Mouse (Mus musculus) frontal cortex, postnatal 14 days (tissue): ENCODE results near the gene Picalm.
"Not testable (repeated sequence)": the region's sequence is repeated elsewhere in the genome, so short reads cannot be mapped to it uniquely, and the experiment has no call there.

Experiments used
- DNase-seq, 2 experiments: peaks; one replicate each; pipeline ENCODE4 v3.0.0; 2022; ENCODE audit warnings: low spot score in 2 of 2

Gene Picalm

GRCm38 (mm10) chr7:90131831-90132241 lies 1.8 kb downstream of the Picalm start:
- DNase-seq = no peak

- no peak for DNase-seq
Measured at GRCm38 (mm10) chr7:90132322-90132721, 2.3 kb downstream of the Picalm start.

GRCm38 (mm10) chr7:90136736-90137135 lies 6.7 kb downstream of the Picalm start:
- no peak for DNase-seq

- no peak for DNase-seq
Measured at GRCm38 (mm10) chr7:90138359-90138758, 8.3 kb downstream of the Picalm start.

- DNase-seq = no peak
Measured at GRCm38 (mm10) chr7:90140290-90140689, 10.3 kb downstream of the Picalm start.

- no peak for DNase-seq
Measured at GRCm38 (mm10) chr7:90144275-90144674, 14.3 kb downstream of the Picalm start.

- no peak for DNase-seq
Measured at GRCm38 (mm10) chr7:90144971-90145370, 15.0 kb downstream of the Picalm start.

- no peak for DNase-seq
Measured at GRCm38 (mm10) chr7:90145376-90145775, 15.4 kb downstream of the Picalm start.

GRCm38 (mm10) chr7:90145897-90146296 lies 15.9 kb downstream of the Picalm start:
- DNase-seq = no peak

- no peak for DNase-seq
Measured at GRCm38 (mm10) chr7:90146321-90146720, 16.3 kb downstream of the Picalm start.

GRCm38 (mm10) chr7:90148023-90148422 lies 18.0 kb downstream of the Picalm start:
- DNase-seq = no peak

- DNase-seq = no peak
Measured at GRCm38 (mm10) chr7:90148516-90148915, 18.5 kb downstream of the Picalm start.

- DNase-seq = no peak
Measured at GRCm38 (mm10) chr7:90150311-90150710, 20.3 kb downstream of the Picalm start.

GRCm38 (mm10) chr7:90158034-90158433 lies 28.0 kb downstream of the Picalm start:
- DNase-seq = no peak

- no peak for DNase-seq
Measured at GRCm38 (mm10) chr7:90160598-90160997, 30.6 kb downstream of the Picalm start.

- DNase-seq = no peak
Measured at GRCm38 (mm10) chr7:90164276-90164675, 34.3 kb downstream of the Picalm start.

GRCm38 (mm10) chr7:90165970-90166369 lies 36.0 kb downstream of the Picalm start:
- DNase-seq = no peak

- DNase-seq = not testable (repeated sequence)
Measured at GRCm38 (mm10) chr7:90167777-90168176, 37.8 kb downstream of the Picalm start.

GRCm38 (mm10) chr7:90173778-90174177 lies 43.8 kb downstream of the Picalm start:
- no peak for DNase-seq

- no peak for DNase-seq
Measured at GRCm38 (mm10) chr7:90175576-90175975, 45.6 kb downstream of the Picalm start.

GRCm38 (mm10) chr7:90180635-90181034 lies 50.6 kb downstream of the Picalm start:
- no peak for DNase-seq

- no peak for DNase-seq
Measured at GRCm38 (mm10) chr7:90200251-90200650, 70.2 kb downstream of the Picalm start.

GRCm38 (mm10) chr7:90201877-90202465 lies 72.0 kb downstream of the Picalm start:
- DNase-seq = no peak

- DNase-seq = no peak
Measured at GRCm38 (mm10) chr7:90203914-90204313, 73.9 kb downstream of the Picalm start.
